Mouse (Mus musculus) megakaryocyte, embryonic 14.5 days (primary cell): ENCODE results near the gene Adcy5. TPM values are rescaled to one million over a fixed set of nuclear protein-coding genes. Genes with fewer than 3 reads are reported as not detected.

Source experiments
- H3K27me3 ChIP-seq: replicated peaks from 2 replicates; pipeline ENCODE3; 2012; ENCODE audit warnings: inconsistent platforms
- H3K36me3 ChIP-seq: replicated peaks from 2 replicates; pipeline ENCODE3; 2012; ENCODE audit warnings: low read length, inconsistent platforms, mixed read lengths
- H3K4me1 ChIP-seq: 2 replicates; pipeline ENCODE4 v1.6.1; 2012; ENCODE audit warnings: inconsistent platforms
- H3K4me3 ChIP-seq: replicated peaks from 2 replicates; pipeline ENCODE3; 2012; ENCODE audit warnings: moderate library complexity, mild to moderate bottlenecking, inconsistent platforms
- H3K9me3 ChIP-seq: 2 replicates; pipeline ENCODE4 v1.6.1; 2012; ENCODE audit warnings: inconsistent platforms
- FLI1 ChIP-seq: IDR thresholded peaks from 2 replicates; pipeline ENCODE4 v1.6.1; 2012; ENCODE audit warnings: low read length, inconsistent platforms, mixed read lengths
- GATA1 ChIP-seq: IDR thresholded peaks from 3 replicates; pipeline ENCODE4 v1.6.1; 2012; ENCODE audit warnings: mixed read lengths, low read length, inconsistent platforms, borderline replicate concordance
- polyA plus RNA-seq: library from polyadenylated mRNA; stranded (reverse); fragments of >175 nt; gene quantifications from 2 replicates; pipeline ENCODE4 v1.2.3, GENCODE M21; 2012; ENCODE audit warnings: low replicate concordance; ENCODE audit not compliant: insufficient read depth

Adcy5 gene
- polyA plus RNA-seq = 3.9 and 4.7 TPM in 2 replicates

GRCm38 (mm10) chr16:35154641-35155390, at the start of gene Adcy5:
TSS of gene Adcy5 (plus strand) at chr16:35154877.
- Histone ChIP-seq H3K36me3 (peaks cover 9% of the 10 kb centered on the region), H3K4me1 (peaks cover 91% of the 10 kb centered on the region), H3K9me3 (no peaks in the 10 kb centered on the region), H3K27me3 (peaks cover 86% of the 10 kb centered on the region), H3K4me3 (peak within 1 kb of the TSS; percentile 96)
- TF ChIP-seq FLI1 (no peak), GATA1 (no peak)

GRCm38 (mm10) chr16:35107985-35108384, 46.7 kb upstream of the Adcy5 start:
- Histone ChIP-seq H3K4me1 (peaks cover 39% of the 10 kb centered on the region), H3K4me3 (peak overlapping the region; percentile 10), H3K36me3 (peaks cover 55% of the 10 kb centered on the region), H3K27me3 (no peaks in the 10 kb centered on the region), H3K9me3 (no peaks in the 10 kb centered on the region)
- TF ChIP-seq GATA1 (no peak), FLI1 (no peak)

GRCm38 (mm10) chr16:35109156-35109555, 45.5 kb upstream of the Adcy5 start:
- H3K36me3 ChIP-seq = peaks cover 44% of the 10 kb centered on the region

GRCm38 (mm10) chr16:35109656-35110291, 44.9 kb upstream of the Adcy5 start:
- TF ChIP-seq GATA1 (no peak), FLI1 (no peak)

More at GRCm38 (mm10) chr16:35109156-35109555, 45.5 kb upstream of the Adcy5 start:
- Histone ChIP-seq H3K9me3 (no peaks in the 10 kb centered on the region), H3K4me1 (peaks cover 44% of the 10 kb centered on the region), H3K27me3 (no peaks in the 10 kb centered on the region), H3K4me3 (no peak overlapping the region)
- TF ChIP-seq FLI1 = no peak
- no peak for TF ChIP-seq GATA1

GRCm38 (mm10) chr16:35110410-35111142, 44.1 kb upstream of the Adcy5 start:
- H3K9me3 ChIP-seq = no peaks in the 10 kb centered on the region
- H3K4me1 ChIP-seq = peaks cover 42% of the 10 kb centered on the region
- H3K27me3 ChIP-seq = no peaks in the 10 kb centered on the region
- TF ChIP-seq GATA1 = no peak
- TF ChIP-seq FLI1 = no peak
- peak overlapping the region; percentile 72 for H3K4me3 ChIP-seq
- peaks cover 32% of the 10 kb centered on the region for H3K36me3 ChIP-seq

More at GRCm38 (mm10) chr16:35109656-35110291, 44.9 kb upstream of the Adcy5 start:
- Histone ChIP-seq H3K4me1 (peaks cover 44% of the 10 kb centered on the region), H3K4me3 (no peak overlapping the region), H3K36me3 (peaks cover 38% of the 10 kb centered on the region), H3K9me3 (no peaks in the 10 kb centered on the region), H3K27me3 (no peaks in the 10 kb centered on the region)

GRCm38 (mm10) chr16:35111143-35111620, 43.5 kb upstream of the Adcy5 start:
- H3K4me3 ChIP-seq = peak overlapping the region; percentile 69
- peaks cover 26% of the 10 kb centered on the region for H3K36me3 ChIP-seq
- no peaks in the 10 kb centered on the region for H3K9me3 ChIP-seq
- H3K4me1 ChIP-seq = peaks cover 47% of the 10 kb centered on the region
- H3K27me3 ChIP-seq = no peaks in the 10 kb centered on the region
- TF ChIP-seq FLI1 (no peak), GATA1 (no peak)

- Histone ChIP-seq H3K4me3 (no peak overlapping the region), H3K9me3 (no peaks in the 10 kb centered on the region), H3K27me3 (no peaks in the 10 kb centered on the region), H3K36me3 (peaks cover 6% of the 10 kb centered on the region), H3K4me1 (peaks cover 67% of the 10 kb centered on the region)
- TF ChIP-seq GATA1 (no peak), FLI1 (no peak)
Observed at GRCm38 (mm10) chr16:35113496-35113895, 41.2 kb upstream of the Adcy5 start.

GRCm38 (mm10) chr16:35116328-35116956, 38.2 kb upstream of the Adcy5 start:
- H3K36me3 ChIP-seq = peaks cover 8% of the 10 kb centered on the region
- no peak for TF ChIP-seq FLI1
- TF ChIP-seq GATA1 = no peak
- peaks cover 62% of the 10 kb centered on the region for H3K4me1 ChIP-seq
- no peaks in the 10 kb centered on the region for H3K27me3 ChIP-seq
- H3K9me3 ChIP-seq = peaks cover 18% of the 10 kb centered on the region
- no peak overlapping the region for H3K4me3 ChIP-seq

GRCm38 (mm10) chr16:35117436-35117835, 37.2 kb upstream of the Adcy5 start:
- no peaks in the 10 kb centered on the region for H3K27me3 ChIP-seq
- peaks cover 8% of the 10 kb centered on the region for H3K36me3 ChIP-seq
- no peak overlapping the region for H3K4me3 ChIP-seq
- peaks cover 18% of the 10 kb centered on the region for H3K9me3 ChIP-seq
- no peak for TF ChIP-seq GATA1
- no peak for TF ChIP-seq FLI1
- H3K4me1 ChIP-seq = peaks cover 66% of the 10 kb centered on the region
